Mouse (Mus musculus) megakaryocyte, embryonic 14.5 days (primary cell): Measurements from ENCODE around the gene Ntm.

Experiments used
- FLI1 ChIP-seq: IDR thresholded peaks from 2 replicates; pipeline ENCODE4 v1.6.1; 2012; ENCODE audit warnings: low read length, inconsistent platforms, mixed read lengths
- GATA1 ChIP-seq: IDR thresholded peaks from 3 replicates; pipeline ENCODE4 v1.6.1; 2012; ENCODE audit warnings: mixed read lengths, low read length, inconsistent platforms, borderline replicate concordance

DNA sequence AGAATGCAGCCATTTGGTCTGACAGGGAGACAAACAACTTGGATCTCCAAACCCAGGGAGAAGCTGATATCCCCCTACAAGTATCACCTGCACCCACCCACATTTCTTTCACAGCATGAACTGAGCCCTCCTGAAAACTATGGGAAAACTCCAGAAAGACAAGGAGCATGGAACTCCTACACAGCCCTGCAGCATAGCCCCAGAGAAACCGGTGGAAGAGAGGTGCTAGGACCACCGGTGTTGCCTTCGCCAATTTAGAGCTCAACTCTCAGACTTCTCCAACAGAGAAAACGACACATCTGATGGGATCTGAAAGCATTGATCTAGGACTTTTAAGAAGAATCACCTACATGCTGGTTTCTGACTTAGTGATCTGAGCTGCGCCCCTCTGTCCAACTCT lies 312.7 kb downstream of the Ntm start:
- no peak for TF ChIP-seq GATA1
- TF ChIP-seq FLI1, result no peak
